Mouse (Mus musculus): ENCODE results near the gene Vmn2r7.

DNA sequence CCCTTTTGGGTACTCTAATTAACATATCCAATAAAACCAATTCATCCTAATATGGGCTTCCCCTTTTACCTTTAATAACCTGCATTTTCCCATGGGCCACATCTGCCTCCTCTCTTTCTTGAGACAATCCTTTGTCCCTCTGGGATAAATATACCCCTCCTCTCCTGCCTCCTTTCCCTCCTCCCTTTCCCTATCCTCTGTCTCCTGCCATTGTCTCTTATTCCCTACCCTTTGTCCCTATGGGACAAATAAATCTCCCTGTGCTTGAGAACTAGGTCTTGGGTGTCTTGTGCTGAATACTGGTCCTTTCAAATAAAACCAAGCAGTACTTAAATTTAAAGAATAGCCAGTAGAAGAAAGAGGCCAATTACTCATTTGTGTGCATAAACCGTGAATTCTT lies 13.4 kb downstream of the Vmn2r7 start:
- TF ChIP-seq POLR2A (IDR thresholded peaks at IDR 0.05; ENCODE audit: insufficient read length, low read depth): no peak
- no peak for TF ChIP-seq MAX (IDR thresholded peaks at IDR 0.05; ENCODE audit: low read depth)
- no peak for TF ChIP-seq MYOG (IDR thresholded peaks at IDR 0.05; ENCODE audit: control insufficient read depth in 1 of 3, insufficient read depth in 1 of 3, insufficient read length in 2 of 3, low read depth in 2 of 3)
- TF ChIP-seq CEBPB (IDR thresholded peaks at IDR 0.05; ENCODE audit: insufficient read depth, poor library complexity, severe bottlenecking): no peak
- no peak for TF ChIP-seq USF1 (IDR thresholded peaks at IDR 0.05; ENCODE audit: low read depth)
- no peak for TF ChIP-seq TCF12 (IDR thresholded peaks at IDR 0.05; ENCODE audit: insufficient read depth, poor library complexity, severe bottlenecking)
- no peak for TF ChIP-seq POLR2AphosphoS2 (IDR thresholded peaks at IDR 0.05; ENCODE audit: insufficient read length, low read depth)
- no peak for TF ChIP-seq TCF3 (IDR thresholded peaks at IDR 0.05; ENCODE audit: insufficient read length, low read depth)
- TF ChIP-seq E2F4 (IDR thresholded peaks at IDR 0.05; ENCODE audit: insufficient read depth): no peak
- TF ChIP-seq MYOD1 (IDR thresholded peaks at IDR 0.05; ENCODE audit: control insufficient read depth in 1 of 3, insufficient read length in 2 of 3, low read depth in 2 of 3): no peak
- TF ChIP-seq REST (IDR thresholded peaks at IDR 0.05; ENCODE audit: insufficient read depth, insufficient read length): no peak
- TF ChIP-seq SRF (IDR thresholded peaks at IDR 0.05; ENCODE audit: control insufficient read depth, insufficient read length, low read depth): no peak

Data from myocyte (in vitro differentiated cells).